Mouse (Mus musculus) heart, embryonic 15.5 days (tissue): ENCODE measurements around the gene Hist2h3c1. TPM values are rescaled to one million over a fixed set of nuclear protein-coding genes. Genes with fewer than 3 reads are reported as not detected.
A peak's percentile ranks its signal among the peaks of the same experiment; 100 is the strongest.
"Not testable (repeated sequence)": the region's sequence is repeated elsewhere in the genome, so short reads cannot be mapped to it uniquely, and the experiment has no call there.

Experiments
- ATAC-seq: fragments of 200-750 bp; cut with Nextera tagmentation; replicated peaks from 2 replicates; pipeline ENCODE4 v1.8.0; 2017; ENCODE audit warnings: low read depth, moderate TSS enrichment; ENCODE audit not compliant: insufficient number of reproducible peaks, insufficient read depth, low FRiP score
- H3K27ac ChIP-seq: fragments of 300-500 bp; sonication (generic); 2 replicates; pipeline ENCODE4 v1.5.1; 2015; ENCODE audit warnings: mild to moderate bottlenecking, inconsistent platforms
- H3K27me3 ChIP-seq: fragments of 300-500 bp; sonication (generic); 2 replicates; pipeline ENCODE4 v1.6.1; 2015; ENCODE audit warnings: inconsistent platforms
- H3K36me3 ChIP-seq: fragments of 300-500 bp; sonication (generic); 2 replicates; pipeline ENCODE4 v1.6.1; 2015; ENCODE audit warnings: mild to moderate bottlenecking, inconsistent platforms
- H3K4me1 ChIP-seq: fragments of 300-500 bp; sonication (generic); replicated peaks from 2 replicates; pipeline ENCODE4 v1.6.1; 2015; ENCODE audit warnings: inconsistent platforms
- H3K4me2 ChIP-seq: fragments of 300-500 bp; sonication (generic); 2 replicates; pipeline ENCODE4 v1.6.1; 2015; ENCODE audit warnings: inconsistent platforms, mild to moderate bottlenecking, moderate library complexity
- H3K4me3 ChIP-seq: fragments of 300-500 bp; sonication (generic); 2 replicates; pipeline ENCODE4 v1.5.1; 2015; ENCODE audit warnings: mild to moderate bottlenecking, inconsistent platforms
- H3K9ac ChIP-seq: fragments of 300-500 bp; sonication (generic); 2 replicates; pipeline ENCODE4 v1.6.1; 2015; ENCODE audit warnings: mild to moderate bottlenecking, inconsistent platforms
- H3K9me3 ChIP-seq: fragments of 300-500 bp; sonication (generic); replicated peaks from 2 replicates; pipeline ENCODE4 v1.6.1; 2016; ENCODE audit warnings: inconsistent platforms
- WGBS: fragments of 180-500 bp; shearing (Covaris S2); methylation state at CpG from one replicate; pipeline ENCODE4 v1.1.7; 2015; ENCODE audit warnings: mixed read lengths; 5-methylcytosine and 5-hydroxymethylcytosine counted together
- polyA plus RNA-seq: library from polyadenylated mRNA; unstranded; fragments of >200 nt; fragmentation: Nextera tagmentation; extraction: Ambion mirVana; gene quantifications from 2 replicates; pipeline ENCODE4 v1.2.1, GENCODE M21; 2015

Hist2h3c1 gene
- polyA plus RNA-seq, 1 experiment from 2014 or later, result 0.72 TPM

GRCm38 (mm10) chr3:96246018-96246417 lies 467 bp upstream of the Hist2h3c1 start:
- peak overlapping the region; percentile 77 for H3K27ac ChIP-seq

GRCm38 (mm10) chr3:96247356-96248140 lies 1.1 kb downstream of the Hist2h3c1 start:
- Histone ChIP-seq H3K9me3 (no peaks in the 10 kb centered on the region), H3K4me3 (peak overlapping the region; percentile 47), H3K4me2 (peak overlapping the region; percentile 60), H3K36me3 (no peaks in the 10 kb centered on the region), H3K9ac (peak overlapping the region; percentile 50), H3K4me1 (peaks cover 35% of the 10 kb centered on the region), H3K27me3 (no peaks in the 10 kb centered on the region), H3K27ac (peak overlapping the region; percentile 27; the same call in 1 of the 2 replicates)
- WGBS, result 9% methylated on average over 11 of the region's 11 CpGs
- ATAC-seq, result no peak

More at GRCm38 (mm10) chr3:96246018-96246417, 467 bp upstream of the Hist2h3c1 start:
- H3K36me3 ChIP-seq, H3K9ac ChIP-seq, H3K27me3 ChIP-seq, H3K9me3 ChIP-seq: not testable (repeated sequence)
- H3K4me1 ChIP-seq, result peaks cover 35% of the 10 kb centered on the region
- peak overlapping the region; percentile 41 for H3K4me3 ChIP-seq
- peak overlapping the region; percentile 43; the same call in 1 of the 2 replicates for H3K4me2 ChIP-seq
- ATAC-seq, result peak; percentile 1
- 0% methylated on average over 10 of the region's 21 CpGs for WGBS

- Histone ChIP-seq H3K27ac (peak overlapping the region; percentile 4), H3K4me3 (peak overlapping the region; percentile 47)
These were observed 1.9 kb downstream of the Hist2h3c1 start for GRCm38 (mm10) chr3:96248141-96249033.

GRCm38 (mm10) chr3:96249034-96249345 lies 2.5 kb downstream of the Hist2h3c1 start:
- H3K9me3 ChIP-seq, result no peaks in the 10 kb centered on the region
- H3K36me3 ChIP-seq, result no peaks in the 10 kb centered on the region
- no peak for ATAC-seq
- peak overlapping the region; percentile 60 for H3K4me2 ChIP-seq
- 0 out of 2 replicates have a peak overlapping the region, but pooled peaks have one; percentile 47 for H3K4me3 ChIP-seq
- H3K4me1 ChIP-seq, result peaks cover 26% of the 10 kb centered on the region
- peak overlapping the region; percentile 18; the same call in 1 of the 2 replicates for H3K9ac ChIP-seq
- no peaks in the 10 kb centered on the region for H3K27me3 ChIP-seq
- peak overlapping the region; percentile 4; the same call in 1 of the 2 replicates for H3K27ac ChIP-seq
- WGBS, result 51% methylated on average over 4 of the region's 4 CpGs

More at GRCm38 (mm10) chr3:96248141-96249033, 1.9 kb downstream of the Hist2h3c1 start:
- Histone ChIP-seq H3K4me2 (peak overlapping the region; percentile 60), H3K9ac (peak overlapping the region; percentile 18; the same call in 1 of the 2 replicates), H3K9me3 (no peaks in the 10 kb centered on the region), H3K36me3 (no peaks in the 10 kb centered on the region), H3K27me3 (no peaks in the 10 kb centered on the region), H3K4me1 (peaks cover 32% of the 10 kb centered on the region)
- no peak for ATAC-seq
- WGBS, result 44% methylated on average over 6 of the region's 6 CpGs

GRCm38 (mm10) chr3:96250890-96251289 lies 4.4 kb downstream of the Hist2h3c1 start:
- no peak for ATAC-seq
- Histone ChIP-seq H3K27me3 (no peaks in the 10 kb centered on the region), H3K9ac (no peak overlapping the region), H3K4me3 (no peak overlapping the region), H3K27ac (no peak overlapping the region), H3K9me3 (no peaks in the 10 kb centered on the region), H3K4me2 (no peak overlapping the region), H3K36me3 (no peaks in the 10 kb centered on the region), H3K4me1 (peaks cover 22% of the 10 kb centered on the region)
- 71% methylated on average over 3 of the region's 3 CpGs for WGBS

- Histone ChIP-seq H3K27ac (no peak overlapping the region), H3K36me3 (no peaks in the 10 kb centered on the region), H3K4me2 (no peak overlapping the region), H3K27me3 (no peaks in the 10 kb centered on the region), H3K9me3 (no peaks in the 10 kb centered on the region), H3K4me1 (peaks cover 25% of the 10 kb centered on the region), H3K4me3 (no peak overlapping the region), H3K9ac (no peak overlapping the region)
- no peak for ATAC-seq
- WGBS, result 86% methylated on average over 3 of the region's 3 CpGs
These were observed 5.3 kb downstream of the Hist2h3c1 start for GRCm38 (mm10) chr3:96251787-96252186.

GRCm38 (mm10) chr3:96254683-96255355 lies 8.3 kb downstream of the Hist2h3c1 start:
- Histone ChIP-seq H3K4me3 (no peak overlapping the region), H3K9me3 (no peaks in the 10 kb centered on the region), H3K4me2 (no peak overlapping the region), H3K27me3 (no peaks in the 10 kb centered on the region), H3K9ac (no peak overlapping the region), H3K4me1 (0 out of 2 replicates have a peak, but pooled peaks cover 8% of the 10 kb centered on the region), H3K27ac (no peak overlapping the region), H3K36me3 (no peaks in the 10 kb centered on the region)
- WGBS, result 27% methylated on average over 10 of the region's 10 CpGs
- ATAC-seq, result no peak

- H3K9me3 ChIP-seq, result no peaks in the 10 kb centered on the region
- no peak overlapping the region for H3K4me3 ChIP-seq
- 71% methylated on average over 5 of the region's 5 CpGs for WGBS
- ATAC-seq, result no peak
- 0 out of 2 replicates have a peak, but pooled peaks cover 5% of the 10 kb centered on the region for H3K4me1 ChIP-seq
- H3K4me2 ChIP-seq, result no peak overlapping the region
- H3K27ac ChIP-seq, result no peak overlapping the region
- no peaks in the 10 kb centered on the region for H3K36me3 ChIP-seq
- H3K27me3 ChIP-seq, result no peaks in the 10 kb centered on the region
- no peak overlapping the region for H3K9ac ChIP-seq
These were observed 9.6 kb downstream of the Hist2h3c1 start for GRCm38 (mm10) chr3:96255926-96256593.

GRCm38 (mm10) chr3:96257190-96257589 lies 10.7 kb downstream of the Hist2h3c1 start:
- Histone ChIP-seq H3K27ac (no peak overlapping the region), H3K4me3 (no peak overlapping the region), H3K4me2 (no peak overlapping the region), H3K9ac (no peak overlapping the region), H3K36me3 (no peaks in the 10 kb centered on the region), H3K4me1 (peaks cover 11% of the 10 kb centered on the region), H3K9me3 (no peaks in the 10 kb centered on the region), H3K27me3 (no peaks in the 10 kb centered on the region)
- 68% methylated on average over 3 of the region's 3 CpGs for WGBS
- ATAC-seq, result no peak

- H3K27me3 ChIP-seq, result no peaks in the 10 kb centered on the region
- no peak overlapping the region for H3K4me3 ChIP-seq
- ATAC-seq, result no peak
- no peak overlapping the region for H3K9ac ChIP-seq
- H3K36me3 ChIP-seq, result no peaks in the 10 kb centered on the region
- no peaks in the 10 kb centered on the region for H3K9me3 ChIP-seq
- WGBS, result 88% methylated on average over 5 of the region's 5 CpGs
- no peak overlapping the region for H3K4me2 ChIP-seq
- no peak overlapping the region for H3K27ac ChIP-seq
- H3K4me1 ChIP-seq, result peaks cover 20% of the 10 kb centered on the region
These were observed 13.7 kb downstream of the Hist2h3c1 start for GRCm38 (mm10) chr3:96260220-96260619.
